Mouse (Mus musculus): Measurements from ENCODE around the gene Ttc24. TPM values are rescaled to one million over a fixed set of nuclear protein-coding genes. Genes with fewer than 3 reads are reported as not detected.

Ttc24 gene
- total RNA-seq (2012; rRNA removed), result not detected in 2 replicates

- no peak for DNase-seq (ENCODE audit: low read depth, low spot score)
- H3K4me1 ChIP-seq (ENCODE audit: control insufficient read depth in 2 of 2, insufficient read depth in 2 of 2, low read length in 2 of 2, poor library complexity in 1 of 2), result peaks cover 0 to 2% of the 10 kb centered on the region in 2 experiments; a peak in 1 of 4 replicates
- no peaks in the 10 kb centered on the region for H3K36me3 ChIP-seq (ENCODE audit: control insufficient read depth, insufficient read depth, low read length, poor library complexity, severe bottlenecking)
- no peak within 1 kb of the TSS for H3K4me3 ChIP-seq (ENCODE audit: insufficient read depth in 1 of 2, low read depth in 1 of 2, low read length in 2 of 2, poor library complexity in 1 of 2, severe bottlenecking in 1 of 2)
- H3K27ac ChIP-seq (ENCODE audit: insufficient read depth, low read depth, low read length, poor library complexity, severe bottlenecking), result no peak within 1 kb of the TSS
- H3K9ac ChIP-seq (ENCODE audit: insufficient read depth, low read depth, low read length, poor library complexity, severe bottlenecking), result no peak within 1 kb of the TSS
- no peaks in the 10 kb centered on the region for H3K9me3 ChIP-seq (ENCODE audit: control insufficient read depth, insufficient read depth, low read depth, low read length)
- no peak for TF ChIP-seq HCFC1 (IDR thresholded peaks at IDR 0.05; ENCODE audit: borderline replicate concordance, insufficient read depth, low read length)
- TF ChIP-seq ZNF384 (IDR thresholded peaks at IDR 0.05; ENCODE audit: low read depth, low read length), result no peak
- TF ChIP-seq ZC3H11A (IDR thresholded peaks at IDR 0.05; ENCODE audit: borderline replicate concordance, low read depth, low read length), result no peak
- no peak for TF ChIP-seq MAFK (IDR thresholded peaks at IDR 0.05; ENCODE audit: insufficient read depth, low read depth, low read length)
- no peak for TF ChIP-seq CHD2 (IDR thresholded peaks at IDR 0.05; ENCODE audit: low read depth, low read length)
- in situ Hi-C loops (cut with MboI; ENCODE audit: low sequenced_read_pairs in 2 of 2, unreplicated experiment in 2 of 2), result no loop called here
Measured at GRCm38 (mm10) chr3:88078204-88078603, at the start of gene Ttc24. Ttc24 (minus strand) TSS chr3:88078304.

GRCm38 (mm10) chr3:88127636-88128035 lies 49.5 kb upstream of the Ttc24 start:
- Histone ChIP-seq H3K9me3 (ENCODE audit: control insufficient read depth, insufficient read depth, low read depth, low read length) (no peaks in the 10 kb centered on the region), H3K4me3 (ENCODE audit: insufficient read depth in 1 of 2, low read depth in 1 of 2, low read length in 2 of 2, poor library complexity in 1 of 2, severe bottlenecking in 1 of 2) (no peak overlapping the region), H3K9ac (ENCODE audit: insufficient read depth, low read depth, low read length, poor library complexity, severe bottlenecking) (no peak overlapping the region), H3K36me3 (ENCODE audit: control insufficient read depth, insufficient read depth, low read length, poor library complexity, severe bottlenecking) (no peaks in the 10 kb centered on the region), H3K27ac (ENCODE audit: insufficient read depth, low read depth, low read length, poor library complexity, severe bottlenecking) (no peak overlapping the region), H3K4me1 (ENCODE audit: control insufficient read depth in 2 of 2, insufficient read depth in 2 of 2, low read length in 2 of 2, poor library complexity in 1 of 2) (peaks cover 0 to 3% of the 10 kb centered on the region in 2 experiments; a peak in 1 of 4 replicates)
- DNase-seq (ENCODE audit: low read depth, low spot score), result no peak
- in situ Hi-C loops (cut with MboI; ENCODE audit: low sequenced_read_pairs in 2 of 2, unreplicated experiment in 2 of 2), result no loop called here
- no peak for TF ChIP-seq ZC3H11A (IDR thresholded peaks at IDR 0.05; ENCODE audit: borderline replicate concordance, low read depth, low read length)
- TF ChIP-seq HCFC1 (IDR thresholded peaks at IDR 0.05; ENCODE audit: borderline replicate concordance, insufficient read depth, low read length), result no peak
- TF ChIP-seq ZNF384 (IDR thresholded peaks at IDR 0.05; ENCODE audit: low read depth, low read length), result no peak
- no peak for TF ChIP-seq MAFK (IDR thresholded peaks at IDR 0.05; ENCODE audit: insufficient read depth, low read depth, low read length)
- TF ChIP-seq CHD2 (IDR thresholded peaks at IDR 0.05; ENCODE audit: low read depth, low read length), result no peak

GRCm38 (mm10) chr3:88126181-88126580 lies 48.1 kb upstream of the Ttc24 start:
- TF ChIP-seq ZNF384 (IDR thresholded peaks at IDR 0.05; ENCODE audit: low read depth, low read length) (no peak), ZC3H11A (IDR thresholded peaks at IDR 0.05; ENCODE audit: borderline replicate concordance, low read depth, low read length) (no peak), HCFC1 (IDR thresholded peaks at IDR 0.05; ENCODE audit: borderline replicate concordance, insufficient read depth, low read length) (no peak), CHD2 (IDR thresholded peaks at IDR 0.05; ENCODE audit: low read depth, low read length) (no peak), MAFK (IDR thresholded peaks at IDR 0.05; ENCODE audit: insufficient read depth, low read depth, low read length) (no peak)
- no peak overlapping the region for H3K4me3 ChIP-seq (ENCODE audit: insufficient read depth in 1 of 2, low read depth in 1 of 2, low read length in 2 of 2, poor library complexity in 1 of 2, severe bottlenecking in 1 of 2)
- H3K4me1 ChIP-seq (ENCODE audit: control insufficient read depth in 2 of 2, insufficient read depth in 2 of 2, low read length in 2 of 2, poor library complexity in 1 of 2), result peaks cover 0 to 3% of the 10 kb centered on the region in 2 experiments; a peak in 1 of 4 replicates
- no peak overlapping the region for H3K9ac ChIP-seq (ENCODE audit: insufficient read depth, low read depth, low read length, poor library complexity, severe bottlenecking)
- no peaks in the 10 kb centered on the region for H3K9me3 ChIP-seq (ENCODE audit: control insufficient read depth, insufficient read depth, low read depth, low read length)
- H3K36me3 ChIP-seq (ENCODE audit: control insufficient read depth, insufficient read depth, low read length, poor library complexity, severe bottlenecking), result no peaks in the 10 kb centered on the region
- no peak overlapping the region for H3K27ac ChIP-seq (ENCODE audit: insufficient read depth, low read depth, low read length, poor library complexity, severe bottlenecking)
- in situ Hi-C loops (cut with MboI; ENCODE audit: low sequenced_read_pairs in 2 of 2, unreplicated experiment in 2 of 2), result no loop called here
- DNase-seq (ENCODE audit: low read depth, low spot score), result no peak

GRCm38 (mm10) chr3:88125195-88125594 lies 47.1 kb upstream of the Ttc24 start:
- Histone ChIP-seq H3K9ac (ENCODE audit: insufficient read depth, low read depth, low read length, poor library complexity, severe bottlenecking) (no peak overlapping the region), H3K4me3 (ENCODE audit: insufficient read depth in 1 of 2, low read depth in 1 of 2, low read length in 2 of 2, poor library complexity in 1 of 2, severe bottlenecking in 1 of 2) (no peak overlapping the region), H3K4me1 (ENCODE audit: control insufficient read depth in 2 of 2, insufficient read depth in 2 of 2, low read length in 2 of 2, poor library complexity in 1 of 2) (peaks cover 0 to 3% of the 10 kb centered on the region in 2 experiments; a peak in 1 of 4 replicates), H3K27ac (ENCODE audit: insufficient read depth, low read depth, low read length, poor library complexity, severe bottlenecking) (no peak overlapping the region; the same call in 1 of the 2 replicates), H3K9me3 (ENCODE audit: control insufficient read depth, insufficient read depth, low read depth, low read length) (no peaks in the 10 kb centered on the region), H3K36me3 (ENCODE audit: control insufficient read depth, insufficient read depth, low read length, poor library complexity, severe bottlenecking) (peaks cover 3% of the 10 kb centered on the region)
- DNase-seq (ENCODE audit: low read depth, low spot score), result no peak
- TF ChIP-seq ZNF384 (IDR thresholded peaks at IDR 0.05; ENCODE audit: low read depth, low read length) (no peak), HCFC1 (IDR thresholded peaks at IDR 0.05; ENCODE audit: borderline replicate concordance, insufficient read depth, low read length) (no peak), CHD2 (IDR thresholded peaks at IDR 0.05; ENCODE audit: low read depth, low read length) (no peak)
- in situ Hi-C loops (cut with MboI; ENCODE audit: low sequenced_read_pairs in 2 of 2, unreplicated experiment in 2 of 2), result no loop called here
